Mouse (Mus musculus): ENCODE results near the gene Col9a2.
A peak's percentile ranks its signal among the peaks of the same experiment; 100 is the strongest.

The Col9a2 gene

GRCm38 (mm10) chr4:121039331-121040115 is at the start of gene Col9a2:
TSS of gene Col9a2 (plus strand) at chr4:121039385.
- no peak for DNase-seq (ENCODE audit: low read depth in 2 of 2, low spot score in 2 of 2)

- no peak for DNase-seq (ENCODE audit: low read depth in 2 of 2, low spot score in 2 of 2)
Measured at GRCm38 (mm10) chr4:120992284-120992683, 46.9 kb upstream of the Col9a2 start.

- no peak for DNase-seq (ENCODE audit: low read depth in 2 of 2, low spot score in 2 of 2)
Measured at GRCm38 (mm10) chr4:120993025-120993424, 46.2 kb upstream of the Col9a2 start.

GRCm38 (mm10) chr4:120995911-120996310 is 43.3 kb upstream of the Col9a2 start:
- DNase-seq (ENCODE audit: low read depth in 2 of 2, low spot score in 2 of 2), result no peak

- DNase-seq (ENCODE audit: low read depth in 2 of 2, low spot score in 2 of 2), result no peak
Measured at GRCm38 (mm10) chr4:121001042-121001441, 38.1 kb upstream of the Col9a2 start.

GRCm38 (mm10) chr4:121001659-121002058 is 37.5 kb upstream of the Col9a2 start:
- no peak for DNase-seq (ENCODE audit: low read depth in 2 of 2, low spot score in 2 of 2)

GRCm38 (mm10) chr4:121002400-121003171 is 36.6 kb upstream of the Col9a2 start:
- DNase-seq (ENCODE audit: low read depth in 2 of 2, low spot score in 2 of 2), result peak; percentile 57 to 64

- no peak for DNase-seq (ENCODE audit: low read depth in 2 of 2, low spot score in 2 of 2)
Measured at GRCm38 (mm10) chr4:121003611-121004091, 35.5 kb upstream of the Col9a2 start.

- DNase-seq (ENCODE audit: low read depth in 2 of 2, low spot score in 2 of 2), result peak in 1 of 2 experiments; percentile 20
Measured at GRCm38 (mm10) chr4:121004679-121005078, 34.5 kb upstream of the Col9a2 start.

GRCm38 (mm10) chr4:121007006-121007405 is 32.2 kb upstream of the Col9a2 start:
- no peak for DNase-seq (ENCODE audit: low read depth in 2 of 2, low spot score in 2 of 2)

GRCm38 (mm10) chr4:121008071-121008745 is 31.0 kb upstream of the Col9a2 start:
- DNase-seq (ENCODE audit: low read depth in 2 of 2, low spot score in 2 of 2), result no peak

GRCm38 (mm10) chr4:121009151-121009550 is 30.0 kb upstream of the Col9a2 start:
- no peak for DNase-seq (ENCODE audit: low read depth in 2 of 2, low spot score in 2 of 2)

GRCm38 (mm10) chr4:121010770-121011549 is 28.2 kb upstream of the Col9a2 start:
- DNase-seq (ENCODE audit: low read depth in 2 of 2, low spot score in 2 of 2), result no peak

- no peak for DNase-seq (ENCODE audit: low read depth in 2 of 2, low spot score in 2 of 2)
Measured at GRCm38 (mm10) chr4:121014594-121015267, 24.5 kb upstream of the Col9a2 start.

GRCm38 (mm10) chr4:121015268-121015659 is 23.9 kb upstream of the Col9a2 start:
- DNase-seq (ENCODE audit: low read depth in 2 of 2, low spot score in 2 of 2), result no peak

- DNase-seq (ENCODE audit: low read depth in 2 of 2, low spot score in 2 of 2), result peak; percentile 14 to 34
Measured at GRCm38 (mm10) chr4:121016021-121016898, 22.9 kb upstream of the Col9a2 start.

- DNase-seq (ENCODE audit: low read depth in 2 of 2, low spot score in 2 of 2), result peak; percentile 86 to 87
Measured at GRCm38 (mm10) chr4:121016928-121017657, 22.1 kb upstream of the Col9a2 start, which contains the start of gene Smap2. TSS of gene Smap2 (minus strand) at chr4:121017247.

GRCm38 (mm10) chr4:121018250-121018649 is 20.9 kb upstream of the Col9a2 start:
- no peak for DNase-seq (ENCODE audit: low read depth in 2 of 2, low spot score in 2 of 2)
